8 mouse cellular contexts compared by ENCODE assay signal in genomic region chr4:74251348-74252244, GRCm38 (mm10). TPM values are rescaled to one million over a fixed set of nuclear protein-coding genes. Genes with fewer than 3 reads are reported as not detected.
DNase-seq lines count a peak whose midpoint lies in the region; ATAC-seq and TF ChIP-seq lines count a peak whose summit lies in the region.

No protein-coding gene starts in this region.

- under 1% methylated on average over 67 of the region's 68 CpGs for WGBS in heart, embryonic 12.5 days
- under 1% methylated on average over 56 of the region's 68 CpGs for WGBS in kidney, postnatal 0 days
- WGBS in liver, embryonic 11.5 days: under 1% methylated on average over 65 of the region's 68 CpGs
- under 1% methylated on average over 68 of the region's 68 CpGs for WGBS in stomach, embryonic 14.5 days

- H3K27ac ChIP-seq in heart, embryonic 12.5 days (ENCODE audit: poor library complexity, severe bottlenecking): peak overlapping the region; percentile 81
- peak overlapping the region; percentile 93 for H3K27ac ChIP-seq in kidney, postnatal 0 days
- H3K27ac ChIP-seq in liver, embryonic 11.5 days (ENCODE audit: low read depth, low read length): peak overlapping the region; percentile 59; the same call in 1 of the 2 replicates
- peak overlapping the region; percentile 89 for H3K27ac ChIP-seq in stomach, embryonic 14.5 days (ENCODE audit: low read length)

- H3K9me3 ChIP-seq in heart, embryonic 12.5 days (replicated peaks): no peaks in the 10 kb centered on the region
- H3K9me3 ChIP-seq in kidney, postnatal 0 days (replicated peaks; ENCODE audit: low read length): no peaks in the 10 kb centered on the region
- no peaks in the 10 kb centered on the region for H3K9me3 ChIP-seq in liver, embryonic 11.5 days (ENCODE audit: control insufficient read depth, low read length)
- H3K9me3 ChIP-seq in stomach, embryonic 14.5 days (ENCODE audit: control insufficient read depth, low read depth, low read length): no peaks in the 10 kb centered on the region

- TF ChIP-seq CTCF in kidney, postnatal 0 days (IDR thresholded peaks at IDR 0.05; ENCODE audit: low read depth): no peak; the same call in 1 of the 2 replicates

- peak overlapping the region; percentile 81 for H3K4me2 ChIP-seq in heart, embryonic 12.5 days
- H3K4me2 ChIP-seq in kidney, postnatal 0 days (ENCODE audit: low read length): peak overlapping the region; percentile 60
- H3K4me2 ChIP-seq in liver, embryonic 11.5 days: peak overlapping the region; percentile 84
- peak overlapping the region; percentile 64 for H3K4me2 ChIP-seq in stomach, embryonic 14.5 days (replicated peaks; ENCODE audit: low read depth, low read length)

- peak; percentile 99 for DNase-seq in CD4-positive helper T cell, adult 2 months (ENCODE audit: low read depth, low spot score)
- DNase-seq in brain, embryonic 18.5 days (ENCODE audit: low read depth, low spot score): peak; percentile 93
- peak; percentile 97 for DNase-seq in kidney, postnatal 0 days (ENCODE audit: low spot score)
- peak; percentile 93 for DNase-seq in liver, embryonic 11.5 days (ENCODE audit: low spot score)
- DNase-seq in naive thymus-derived CD4-positive, alpha-beta T cell, adult 2 months (ENCODE audit: low read depth): peak; percentile 97

- peak overlapping the region; percentile 92 for H3K9ac ChIP-seq in heart, embryonic 12.5 days
- H3K9ac ChIP-seq in kidney, postnatal 0 days (ENCODE audit: low read depth, low read length): peak overlapping the region; percentile 93
- H3K9ac ChIP-seq in liver, embryonic 11.5 days (ENCODE audit: low read depth, low read length): peak overlapping the region; percentile 83
- H3K9ac ChIP-seq in stomach, embryonic 14.5 days (replicated peaks; ENCODE audit: low read depth, low read length): peak overlapping the region; percentile 72

- no peaks in the 10 kb centered on the region for H3K4me1 ChIP-seq in heart, embryonic 12.5 days (replicated peaks)
- 0 out of 2 replicates have a peak, but pooled peaks cover 3% of the 10 kb centered on the region for H3K4me1 ChIP-seq in kidney, postnatal 0 days (replicated peaks; ENCODE audit: insufficient read depth, low read length)
- H3K4me1 ChIP-seq in liver, embryonic 11.5 days (replicated peaks; ENCODE audit: control insufficient read depth, insufficient read depth, low read length): peaks cover 3% of the 10 kb centered on the region; the same call in 1 of the 2 replicates
- no peaks in the 10 kb centered on the region for H3K4me1 ChIP-seq in stomach, embryonic 14.5 days (ENCODE audit: control insufficient read depth, insufficient read depth, low read length)

- peak; percentile 96 for ATAC-seq in erythroid progenitor cell, adult 5-6 weeks (replicated peaks; ENCODE audit: low FRiP score, poor library complexity, severe bottlenecking)
- peak; percentile 99 for ATAC-seq in heart, embryonic 12.5 days (ENCODE audit: insufficient number of reproducible peaks, low FRiP score)
- ATAC-seq in kidney, postnatal 0 days (replicated peaks; ENCODE audit: low FRiP score, low read depth): peak; percentile 99
- ATAC-seq in liver, embryonic 11.5 days (replicated peaks; ENCODE audit: low FRiP score): peak; percentile 97
- ATAC-seq in stomach, embryonic 14.5 days (ENCODE audit: insufficient number of reproducible peaks, insufficient read depth, low FRiP score, low read depth): peak; percentile 98

- no peaks in the 10 kb centered on the region for H3K27me3 ChIP-seq in heart, embryonic 12.5 days (replicated peaks)
- H3K27me3 ChIP-seq in kidney, postnatal 0 days (ENCODE audit: insufficient read depth, low read length): no peaks in the 10 kb centered on the region
- H3K27me3 ChIP-seq in liver, embryonic 11.5 days (replicated peaks; ENCODE audit: control insufficient read depth, insufficient read depth, low read length): no peaks in the 10 kb centered on the region
- H3K27me3 ChIP-seq in stomach, embryonic 14.5 days (ENCODE audit: control insufficient read depth, insufficient read depth, low read length): no peaks in the 10 kb centered on the region

- no peaks in the 10 kb centered on the region for H3K36me3 ChIP-seq in heart, embryonic 12.5 days
- H3K36me3 ChIP-seq in kidney, postnatal 0 days (ENCODE audit: insufficient read depth, low read length): no peaks in the 10 kb centered on the region
- H3K36me3 ChIP-seq in liver, embryonic 11.5 days (ENCODE audit: control insufficient read depth, insufficient read depth, low read length): no peaks in the 10 kb centered on the region
- no peaks in the 10 kb centered on the region for H3K36me3 ChIP-seq in stomach, embryonic 14.5 days (ENCODE audit: control insufficient read depth, insufficient read depth, low read length)

- peak overlapping the region; percentile 86 for H3K4me3 ChIP-seq in heart, embryonic 12.5 days
- peak overlapping the region; percentile 90 for H3K4me3 ChIP-seq in kidney, postnatal 0 days (replicated peaks; ENCODE audit: low read depth, low read length)
- peak overlapping the region; percentile 88 for H3K4me3 ChIP-seq in liver, embryonic 11.5 days (ENCODE audit: low read depth, low read length)
- H3K4me3 ChIP-seq in stomach, embryonic 14.5 days (ENCODE audit: low read depth, low read length): peak overlapping the region; percentile 83

RNA-seq across cellular contexts. Expression of gene Kdm4c, which starts 9.3 kb away (rescaled TPM):
- 12.3 and 18.9 TPM in 2 replicates for total RNA-seq in erythroid progenitor cell, adult 5-6 weeks (2015; ENCODE audit: low replicate concordance)
- total RNA-seq in erythroid progenitor cell, adult 5-6 weeks (2017; ENCODE audit: low replicate concordance): 18.5 and 20.1 TPM in 2 replicates
- polyA plus RNA-seq in heart, embryonic 12.5 days (2016; fragmentation: Nextera tagmentation; extraction: Ambion mirVana): 13.5 and 13.8 TPM in 2 replicates
- polyA plus RNA-seq in kidney, postnatal 0 days (2015; fragmentation: Nextera tagmentation; extraction: Ambion mirVana): 10.3 and 11.3 TPM in 2 replicates
- 9.9 and 10.5 TPM in 2 replicates for polyA plus RNA-seq in liver, embryonic 11.5 days (2014; fragmentation: Nextera tagmentation; extraction: Ambion mirVana)
- polyA plus RNA-seq in stomach, embryonic 14.5 days (2014; fragmentation: Nextera tagmentation; extraction: Ambion mirVana): 16.2 and 21.6 TPM in 2 replicates

Comparison
In these comparisons a context has a peak if more than half of its experiments do, and no peak if none do; other contexts are left out.
1. Peak in every context shown above with its lines: DNase-seq, ATAC-seq, H3K4me3 ChIP-seq and H3K27ac ChIP-seq.